10 mouse cellular contexts compared by ENCODE assay signal in genomic region chr7:112828016-112828695, GRCm38 (mm10).
DNase-seq lines count a peak whose midpoint lies in the region; ATAC-seq and TF ChIP-seq lines count a peak whose summit lies in the region.
"Had no signal": no experiment of that assay in that cellular context is flagged by ENCODE, and none has a peak within 500 bp of the region (broad histone marks: within the 10 kb centered on the region; RNA-seq: fewer than 3 reads in every experiment).

No protein-coding gene starts in this region.

- no peak for TF ChIP-seq EP300 in heart, adult 2 months (IDR thresholded peaks at IDR 0.05; ENCODE audit: insufficient read depth, low read depth, low read length)

- no peak overlapping the region for H3K4me2 ChIP-seq in intestine, embryonic 16.5 days (ENCODE audit: low read depth, low read length)
- no peak overlapping the region for H3K4me2 ChIP-seq in limb, embryonic 12.5 days

- TF ChIP-seq CTCF in heart, adult 2 months (IDR thresholded peaks at IDR 0.05): no peak

- 47% methylated on average over 10 of the region's 10 CpGs for WGBS in heart, embryonic 10.5 days
- WGBS in heart, adult 2 months: 66% methylated on average over 10 of the region's 10 CpGs
- 38% methylated on average over 10 of the region's 10 CpGs for WGBS in intestine, embryonic 16.5 days
- 36% methylated on average over 10 of the region's 10 CpGs for WGBS in limb, embryonic 12.5 days

- H3K4me1 ChIP-seq in heart, embryonic 10.5 days: peaks cover 82% of the 10 kb centered on the region
- H3K4me1 ChIP-seq in heart, adult 2 months (ENCODE audit: control insufficient read depth, insufficient read depth, low read length): peaks cover 14% of the 10 kb centered on the region
- H3K4me1 ChIP-seq in ES-E14 (ENCODE audit: control insufficient read depth in 2 of 2, insufficient read depth in 2 of 2, low read length in 2 of 2, poor library complexity in 1 of 2): peaks cover 36 to 43% of the 10 kb centered on the region in 2 experiments
- H3K4me1 ChIP-seq in intestine, embryonic 16.5 days (ENCODE audit: control insufficient read depth, insufficient read depth, low read length): peaks cover 44% of the 10 kb centered on the region
- peaks cover 71% of the 10 kb centered on the region for H3K4me1 ChIP-seq in limb, embryonic 12.5 days (replicated peaks)

- H3K4me3 ChIP-seq in heart, embryonic 10.5 days: no peak overlapping the region
- no peak overlapping the region for H3K4me3 ChIP-seq in heart, adult 2 months
- no peak overlapping the region for H3K4me3 ChIP-seq in ES-E14 (ENCODE audit: insufficient read depth in 1 of 2, low read depth in 1 of 2, low read length in 2 of 2, poor library complexity in 1 of 2, severe bottlenecking in 1 of 2)
- no peak overlapping the region for H3K4me3 ChIP-seq in intestine, embryonic 16.5 days (ENCODE audit: low read length)
- no peak overlapping the region for H3K4me3 ChIP-seq in limb, embryonic 12.5 days (replicated peaks)
- H3K4me3 ChIP-seq: layer of hippocampus, adult 2 months had no signal

- no peak for DNase-seq in heart, embryonic 10.5 days (ENCODE audit: low spot score)
- no peak for DNase-seq in heart, adult 2 months
- DNase-seq in ES-E14 (ENCODE audit: low read depth, low spot score): no peak
- DNase-seq in layer of hippocampus, postnatal 25 days (ENCODE audit: extremely low spot score in 1 of 2, low spot score in 1 of 2): no peak
- no peak for DNase-seq in thymus, postnatal 4 days
- DNase-seq: gastrocnemius, postnatal 14 days had no signal

- no peaks in the 10 kb centered on the region for H3K36me3 ChIP-seq in heart, embryonic 10.5 days
- peaks cover 6% of the 10 kb centered on the region for H3K36me3 ChIP-seq in heart, adult 2 months (ENCODE audit: control insufficient read depth, insufficient read depth, low read length)
- peaks cover 4% of the 10 kb centered on the region for H3K36me3 ChIP-seq in ES-E14 (ENCODE audit: control insufficient read depth, insufficient read depth, low read length, poor library complexity, severe bottlenecking)
- no peaks in the 10 kb centered on the region for H3K36me3 ChIP-seq in intestine, embryonic 16.5 days (ENCODE audit: control insufficient read depth, insufficient read depth, low read length)
- H3K36me3 ChIP-seq in limb, embryonic 12.5 days: no peaks in the 10 kb centered on the region

- intact Hi-C loops in heart, adult 2 months (cut with DNase I): loop anchor here (5.0 kb wide), 1 partner anchor 131 kb away; no protein-coding TSS in a partner anchor

- no peak for TF ChIP-seq POLR2A in heart, adult 2 months (IDR thresholded peaks at IDR 0.05; ENCODE audit: insufficient read depth, low read depth, low read length)

- no peak overlapping the region for H3K9ac ChIP-seq in heart, adult 2 months (ENCODE audit: low read depth, low read length)
- no peak overlapping the region for H3K9ac ChIP-seq in ES-E14 (ENCODE audit: insufficient read depth, low read depth, low read length, poor library complexity, severe bottlenecking)
- H3K9ac ChIP-seq in intestine, embryonic 16.5 days (ENCODE audit: low read depth, low read length): no peak overlapping the region
- H3K9ac ChIP-seq in limb, embryonic 12.5 days (replicated peaks): no peak overlapping the region; the same call in 1 of the 2 replicates

- ATAC-seq in intestine, embryonic 16.5 days: no peak
- no peak for ATAC-seq in limb, embryonic 12.5 days (ENCODE audit: insufficient number of reproducible peaks, insufficient read depth, low FRiP score, low TSS enrichment, low read depth)
- ATAC-seq in cerebellum, adult (ENCODE audit: insufficient number of reproducible peaks, low FRiP score, low TSS enrichment): no peak

- H3K27me3 ChIP-seq in heart, embryonic 10.5 days (ENCODE audit: insufficient read depth, poor library complexity, severe bottlenecking): no peaks in the 10 kb centered on the region
- no peaks in the 10 kb centered on the region for H3K27me3 ChIP-seq in heart, adult 2 months (ENCODE audit: control insufficient read depth, insufficient read depth, low read length)
- no peaks in the 10 kb centered on the region for H3K27me3 ChIP-seq in intestine, embryonic 16.5 days (replicated peaks; ENCODE audit: control insufficient read depth, insufficient read depth, low read length)
- H3K27me3 ChIP-seq in limb, embryonic 12.5 days: no peaks in the 10 kb centered on the region

- H3K27ac ChIP-seq in heart, embryonic 10.5 days: peak overlapping the region; percentile 75
- H3K27ac ChIP-seq in heart, adult 2 months: no peak overlapping the region
- H3K27ac ChIP-seq in ES-E14 (ENCODE audit: insufficient read depth, low read depth, low read length, poor library complexity, severe bottlenecking): peak overlapping the region; percentile 34; the same call in 1 of the 2 replicates
- peak overlapping the region; percentile 98 for H3K27ac ChIP-seq in intestine, embryonic 16.5 days (ENCODE audit: low read length)
- peak overlapping the region; percentile 70 for H3K27ac ChIP-seq in limb, embryonic 12.5 days
- H3K27ac ChIP-seq: layer of hippocampus, adult 2 months had no signal

- H3K79me2 ChIP-seq in heart, adult 2 months (replicated peaks; ENCODE audit: control insufficient read depth, insufficient read depth, low read length): peaks cover 3% of the 10 kb centered on the region

- no peaks in the 10 kb centered on the region for H3K9me3 ChIP-seq in heart, embryonic 10.5 days
- H3K9me3 ChIP-seq in ES-E14 (ENCODE audit: control insufficient read depth, insufficient read depth, low read depth, low read length): no peaks in the 10 kb centered on the region
- no peaks in the 10 kb centered on the region for H3K9me3 ChIP-seq in intestine, embryonic 16.5 days (ENCODE audit: control insufficient read depth, low read length)
- H3K9me3 ChIP-seq in limb, embryonic 12.5 days: no peaks in the 10 kb centered on the region

- in situ Hi-C loops in ES-E14 (cut with MboI; ENCODE audit: low sequenced_read_pairs in 2 of 2, unreplicated experiment in 2 of 2): no loop called here

TF ChIP-seq in ES-E14, 5 proteins besides CTCF, POLR2A, EP300 and RAD21:
- TF ChIP-seq HCFC1 (IDR thresholded peaks at IDR 0.05; ENCODE audit: borderline replicate concordance, insufficient read depth, low read length) (no peak), ZC3H11A (IDR thresholded peaks at IDR 0.05; ENCODE audit: borderline replicate concordance, low read depth, low read length) (no peak), ZNF384 (IDR thresholded peaks at IDR 0.05; ENCODE audit: low read depth, low read length) (no peak), CHD2 (IDR thresholded peaks at IDR 0.05; ENCODE audit: low read depth, low read length) (no peak), MAFK (IDR thresholded peaks at IDR 0.05; ENCODE audit: insufficient read depth, low read depth, low read length) (no peak)
